Mouse (Mus musculus) gastrocnemius, adult 8-10 months (tissue): Measurements from ENCODE around the gene Tec. TPM values are rescaled to one million over a fixed set of nuclear protein-coding genes. Genes with fewer than 3 reads are reported as not detected.

ENCODE experiments used
- DNase-seq, 2 experiments: peaks; one replicate each; pipeline ENCODE4 v3.0.0; 2022; ENCODE audit warnings: low spot score in 2 of 2
- total RNA-seq, 4 experiments: library from RNA; stranded (reverse); gene quantifications; 2 replicates each; pipeline ENCODE4 v1.2.4; 2022

Gene Tec
- total RNA-seq, 4 experiments from 2014 or later = 1.1 to 2.6 (median 1.6) TPM

DNA sequence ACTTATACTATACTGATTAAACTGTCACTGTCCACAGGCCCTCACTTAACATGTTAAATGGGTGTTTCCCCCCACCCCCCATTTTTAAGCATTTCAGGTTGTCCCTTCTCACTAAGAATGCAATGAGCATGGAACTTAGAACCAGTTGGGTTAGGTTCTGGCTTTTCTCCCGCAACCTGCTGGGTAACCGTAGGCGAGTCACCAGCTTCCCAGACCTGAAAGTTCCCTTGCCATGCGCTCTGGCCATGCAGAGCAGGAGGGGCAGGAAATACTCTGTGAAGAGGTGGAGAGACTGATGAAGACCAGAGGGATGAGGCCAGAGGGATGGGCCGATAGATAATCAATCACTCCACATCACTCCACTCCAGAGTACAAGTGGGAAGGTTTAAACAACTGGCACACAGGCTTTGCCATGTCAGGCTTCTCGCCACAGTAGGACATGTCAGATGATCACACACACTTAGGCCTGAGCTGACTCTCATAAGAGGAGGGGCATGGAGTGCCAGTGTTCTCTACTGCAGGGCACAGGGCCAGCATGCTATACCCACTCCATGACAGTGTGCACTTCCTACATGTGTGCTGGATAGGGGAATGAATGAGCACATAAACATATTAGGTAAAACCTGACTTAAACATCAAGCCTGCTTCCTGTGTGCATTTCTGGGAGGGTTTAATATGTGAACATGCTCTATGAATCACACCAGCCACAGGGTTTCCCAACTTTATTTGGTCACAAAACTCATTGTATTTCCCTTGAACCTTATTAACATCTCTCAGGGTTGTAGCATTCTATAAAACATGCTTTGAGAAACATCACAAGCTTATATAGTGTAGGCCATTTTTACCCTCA lies 13.9 kb downstream of the Tec start:
- DNase-seq = no peak

DNA sequence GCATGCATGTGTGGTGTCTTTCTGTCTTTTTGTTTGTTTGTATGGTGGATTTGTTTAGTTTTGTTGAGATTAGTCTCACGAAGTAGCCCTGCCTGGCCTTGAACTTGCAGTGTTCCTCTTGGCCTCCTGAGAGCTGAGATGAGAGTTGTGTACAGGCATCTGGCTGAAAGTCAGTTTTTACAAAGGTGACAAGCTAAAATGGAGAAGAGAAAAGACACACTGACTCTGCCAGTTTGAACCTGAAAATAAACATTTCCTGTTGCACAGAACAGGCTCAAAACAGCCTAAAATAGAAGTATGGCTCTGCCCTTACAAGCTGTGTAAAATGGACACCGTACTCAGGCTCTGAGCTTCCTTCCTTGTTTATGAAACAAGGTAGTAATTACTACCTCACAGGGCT lies 14.9 kb downstream of the Tec start:
- no peak for DNase-seq

DNA sequence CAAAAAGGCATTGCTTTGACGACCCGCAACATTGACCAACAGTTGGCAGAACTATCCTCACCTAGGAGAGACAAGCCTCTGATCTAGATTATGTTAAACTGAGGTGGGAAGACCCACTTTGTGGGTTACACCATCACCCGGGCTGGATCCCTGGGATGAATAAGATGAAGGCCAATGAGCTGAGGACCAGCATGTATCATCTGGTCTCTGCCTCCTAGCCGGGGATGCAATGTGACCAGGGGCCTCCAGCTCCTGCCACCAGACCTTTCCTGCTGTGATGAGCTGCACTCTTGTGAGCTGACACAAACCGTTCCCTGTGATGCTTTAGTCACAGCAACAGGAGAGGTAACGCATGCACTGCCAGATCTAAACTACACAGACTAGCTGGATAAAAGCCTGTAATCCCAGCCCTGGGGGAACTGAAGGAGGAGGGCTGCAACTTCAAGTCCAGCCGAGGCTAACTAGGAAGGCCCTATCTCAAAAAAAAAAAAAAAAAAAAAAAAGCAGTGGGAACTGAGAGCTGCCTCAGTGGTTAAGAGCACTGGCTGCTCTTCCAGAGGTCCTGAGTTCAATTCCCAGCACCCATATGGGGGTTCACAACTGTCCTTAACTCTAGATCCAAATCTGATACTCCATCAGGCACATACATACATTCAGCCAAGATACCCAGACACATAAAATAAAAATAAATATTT lies 15.8 kb downstream of the Tec start:
- no peak for DNase-seq

DNA sequence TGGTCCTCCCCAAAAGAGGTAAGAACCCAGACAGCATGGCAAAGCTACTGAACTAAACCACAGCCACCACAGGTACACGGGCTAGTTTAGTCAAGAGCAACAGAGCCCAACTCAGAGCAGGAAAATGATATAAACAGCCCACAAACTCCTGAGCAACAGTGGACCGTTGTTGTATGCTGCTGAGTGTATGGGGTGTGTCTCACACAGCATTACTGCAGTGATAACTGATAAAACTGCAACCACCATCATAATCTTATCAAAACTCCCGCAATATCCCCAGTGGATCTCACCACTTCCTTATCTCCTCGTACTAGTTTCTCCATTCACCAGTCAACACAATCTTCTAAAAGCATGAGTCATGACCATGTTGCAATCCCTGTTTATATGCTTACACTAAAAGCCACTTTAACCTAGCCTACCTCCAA lies 16.6 kb downstream of the Tec start:
- DNase-seq = no peak

DNA sequence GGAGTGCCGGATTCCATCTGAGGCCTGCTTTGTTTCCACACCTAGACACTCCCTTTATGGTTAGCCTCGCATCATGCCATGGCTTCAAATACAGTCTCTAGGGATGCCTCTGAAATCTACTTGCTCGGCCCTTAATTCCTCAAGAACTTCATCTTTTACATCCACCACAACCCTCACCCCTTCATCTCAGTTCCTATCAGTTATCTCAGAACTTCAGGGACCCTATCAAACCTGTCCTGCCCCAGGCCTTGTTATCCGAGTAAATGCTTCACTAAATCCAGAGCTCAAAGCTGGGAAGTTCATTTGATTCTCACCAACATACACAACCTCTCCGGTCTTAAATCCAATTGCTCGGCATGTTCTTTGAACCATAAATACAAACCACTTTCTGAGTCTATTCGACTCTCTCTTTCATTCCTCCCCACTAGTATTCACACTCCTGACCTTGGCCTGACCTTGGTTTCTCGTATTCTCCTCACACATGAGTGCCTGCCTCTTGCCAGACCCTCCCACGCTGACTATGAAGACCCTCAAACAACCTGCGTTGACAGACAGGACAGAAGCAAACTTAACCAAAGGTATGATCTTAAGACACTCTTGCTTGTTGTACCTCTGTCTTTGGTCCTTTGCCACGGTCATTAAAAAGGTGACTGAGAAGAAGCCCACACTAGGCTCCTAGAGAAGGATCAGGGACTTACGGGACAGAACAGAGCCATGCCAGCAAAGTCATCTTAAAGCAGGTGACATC lies 17.2 kb downstream of the Tec start:
- no peak for DNase-seq

DNA sequence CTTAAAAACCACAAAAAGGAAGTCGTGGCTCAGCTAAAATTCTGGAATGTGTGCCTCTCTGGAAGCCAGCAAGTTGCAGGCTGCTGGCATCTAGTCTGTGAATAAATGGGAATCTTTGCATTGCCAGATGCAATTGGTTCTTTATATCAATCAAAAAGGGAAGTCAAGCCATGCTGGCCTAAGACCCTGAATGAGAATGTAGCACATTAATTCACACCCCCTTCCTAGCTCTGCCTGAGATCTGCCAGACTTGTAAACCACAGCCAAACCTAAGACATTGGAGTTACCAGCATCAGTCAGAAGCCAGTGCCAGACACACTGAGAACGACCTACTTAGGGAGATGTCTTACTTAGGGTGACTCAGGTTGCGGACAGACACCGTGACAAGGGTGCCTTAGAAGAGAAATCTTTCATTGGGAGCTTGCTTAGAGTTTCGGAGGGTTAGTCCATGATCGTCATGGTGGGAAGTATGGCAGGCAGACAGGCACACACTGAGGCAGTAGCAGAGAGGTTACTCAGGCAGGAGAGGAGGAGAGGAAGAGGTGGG lies 19.3 kb downstream of the Tec start:
- no peak for DNase-seq

DNA sequence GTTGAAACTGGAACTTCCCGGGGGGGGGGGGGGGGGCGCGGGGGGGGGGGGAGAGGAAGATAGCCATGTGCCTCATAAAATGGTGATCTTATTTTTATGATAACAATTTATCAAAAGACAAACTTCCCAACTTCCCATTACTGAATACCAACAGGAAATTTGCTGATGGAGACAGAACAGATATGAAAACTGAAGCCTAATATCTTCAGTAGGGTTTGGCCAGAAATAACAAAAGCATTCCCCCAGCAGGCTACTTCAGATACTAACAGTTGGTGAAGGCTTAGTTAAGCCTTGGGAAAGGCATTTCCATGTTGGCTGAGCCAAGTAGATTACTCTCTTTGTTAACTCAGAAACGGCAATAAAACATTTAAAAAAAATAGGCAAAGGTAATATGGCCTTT lies 21.6 kb downstream of the Tec start:
- DNase-seq = no peak

DNA sequence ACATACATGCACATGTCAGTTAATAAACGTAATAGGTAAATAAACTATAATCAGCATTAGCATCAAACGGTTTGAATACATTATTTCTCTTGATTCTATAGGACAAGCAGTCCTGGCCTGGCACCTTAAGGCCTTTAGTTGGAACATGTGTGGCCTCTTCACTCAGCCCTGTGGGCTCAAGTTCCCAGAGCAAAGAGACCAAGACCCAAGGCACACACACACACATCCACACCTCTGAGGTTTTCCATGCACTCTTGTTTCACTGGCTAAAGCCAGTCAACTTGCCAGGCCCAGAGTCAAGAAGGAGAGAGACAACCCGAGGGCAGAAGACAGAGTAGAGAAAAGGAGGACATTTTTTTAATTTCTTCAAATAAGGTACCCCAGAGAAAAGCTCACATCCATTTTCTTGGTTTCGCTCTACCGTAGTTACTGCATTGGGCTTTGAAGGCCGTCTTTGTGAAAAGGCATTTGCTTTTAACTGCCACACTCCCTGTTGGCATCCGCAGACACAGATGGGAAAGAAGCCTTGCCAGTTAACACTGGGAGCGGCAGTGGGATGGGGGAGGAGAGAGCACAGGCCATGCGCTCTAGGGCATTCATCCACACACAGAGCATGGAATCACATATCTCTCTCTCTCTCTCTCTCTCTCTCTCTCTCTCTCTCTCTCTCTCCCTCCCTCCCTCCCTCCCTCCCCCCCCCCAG lies 22.2 kb downstream of the Tec start:
- no peak for DNase-seq

DNA sequence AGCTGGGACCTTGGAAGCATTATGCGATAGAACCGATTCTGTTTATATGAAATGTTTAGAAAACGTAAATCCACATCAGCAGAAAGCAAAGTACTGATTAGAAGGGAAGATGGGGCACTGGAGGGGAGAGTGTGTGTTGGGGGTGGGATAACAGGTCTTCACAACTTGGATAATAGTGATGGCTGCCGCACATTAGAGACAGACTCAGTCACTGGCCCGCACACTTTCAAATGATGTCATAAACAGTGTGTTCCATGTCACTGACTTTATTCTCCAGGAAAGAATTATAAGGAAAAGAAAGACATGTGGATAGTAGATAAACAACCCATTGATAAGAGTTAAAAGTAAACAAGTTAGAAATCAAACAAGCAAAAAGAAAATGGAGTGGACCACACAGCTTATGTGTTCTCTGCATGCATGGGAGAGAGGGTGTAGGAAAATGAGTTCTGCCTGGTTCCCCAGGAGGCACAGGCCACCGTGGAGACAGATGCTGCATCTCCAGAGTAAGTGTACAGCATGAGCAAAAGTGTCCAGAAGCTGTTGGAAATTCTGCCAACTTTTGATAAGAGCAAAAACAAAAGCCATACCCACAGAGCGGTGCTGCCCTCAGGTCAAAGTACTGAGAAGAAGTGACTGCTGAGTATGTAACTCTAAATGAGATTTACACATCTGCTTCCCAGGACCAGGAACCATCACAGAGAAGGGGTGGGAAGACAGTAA lies 23.3 kb downstream of the Tec start:
- DNase-seq = no peak

DNA sequence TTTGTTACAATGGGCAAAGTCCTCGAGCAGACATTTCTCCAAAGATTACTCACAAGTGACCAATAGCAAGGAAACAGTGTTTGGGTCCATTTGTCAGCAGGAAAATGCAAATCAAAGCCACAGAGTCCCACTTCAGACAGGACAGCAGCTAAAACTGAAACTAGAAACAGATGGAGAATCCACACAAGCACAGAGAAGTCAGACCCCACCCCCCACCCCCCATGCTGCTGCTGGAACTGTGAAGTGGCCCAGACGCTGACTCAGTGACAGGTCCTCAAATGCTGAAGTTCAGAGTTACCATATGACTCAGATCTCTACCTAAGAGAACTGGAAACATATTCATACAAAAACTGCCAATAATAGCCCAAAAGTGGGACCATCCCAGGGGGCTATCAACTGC lies 24.0 kb downstream of the Tec start:
- no peak for DNase-seq

DNA sequence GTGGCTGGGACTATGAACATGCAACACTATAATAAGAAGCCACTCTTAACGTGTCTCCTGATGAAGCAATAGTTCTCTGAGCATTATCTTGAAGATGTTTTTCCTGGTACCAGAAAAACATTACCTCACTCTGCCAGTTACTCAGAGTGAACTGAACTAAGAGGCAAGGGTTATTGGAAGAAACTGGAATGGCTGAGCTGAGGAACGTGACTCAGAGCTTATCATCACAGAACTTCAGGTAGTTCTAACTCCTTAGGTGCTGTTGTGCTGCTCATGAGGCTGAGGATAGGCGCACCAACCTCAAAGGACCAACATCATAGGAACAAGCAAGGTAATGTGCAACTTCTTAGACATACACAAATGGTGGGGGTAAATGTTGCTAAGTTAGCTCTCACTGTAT lies 28.6 kb downstream of the Tec start:
- DNase-seq = no peak

DNA sequence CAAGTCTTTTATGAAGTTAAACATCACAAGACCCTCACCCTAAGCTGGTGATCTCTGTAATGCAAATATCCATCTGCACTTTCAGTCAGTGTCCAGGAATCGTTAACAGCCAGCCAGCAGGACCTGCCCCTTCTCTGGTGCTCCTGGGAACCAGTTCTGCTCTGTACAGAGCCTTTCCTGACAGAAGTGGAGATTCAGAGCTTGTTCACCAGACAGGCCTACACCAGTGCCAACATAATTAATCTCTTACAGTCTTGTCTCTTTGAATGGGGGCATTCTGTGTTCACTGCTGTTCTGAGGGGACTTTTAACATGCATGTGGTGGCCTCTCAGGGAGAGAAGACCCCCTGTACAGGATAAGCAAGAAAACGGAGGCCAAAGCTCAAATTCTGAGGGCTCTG lies 29.3 kb downstream of the Tec start:
- no peak for DNase-seq

DNA sequence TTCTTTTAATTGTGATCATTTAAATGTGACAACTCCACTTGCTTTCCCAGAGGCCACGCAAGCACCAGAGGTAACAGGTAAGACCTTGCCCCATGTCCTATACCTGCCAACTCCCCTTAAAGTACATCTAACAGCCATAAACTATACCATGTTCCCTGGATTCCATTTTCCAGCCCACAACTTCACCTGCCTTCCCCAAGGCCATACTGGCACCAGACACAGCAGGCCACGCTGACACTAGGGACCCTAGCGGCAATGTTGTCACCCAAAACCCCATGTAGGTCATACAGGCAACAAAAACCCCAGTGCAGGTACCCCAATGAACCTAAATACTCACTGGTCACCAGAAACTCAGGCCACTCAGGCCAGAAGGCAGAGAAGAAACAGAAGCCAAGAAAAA lies 32.6 kb downstream of the Tec start:
- no peak for DNase-seq

DNA sequence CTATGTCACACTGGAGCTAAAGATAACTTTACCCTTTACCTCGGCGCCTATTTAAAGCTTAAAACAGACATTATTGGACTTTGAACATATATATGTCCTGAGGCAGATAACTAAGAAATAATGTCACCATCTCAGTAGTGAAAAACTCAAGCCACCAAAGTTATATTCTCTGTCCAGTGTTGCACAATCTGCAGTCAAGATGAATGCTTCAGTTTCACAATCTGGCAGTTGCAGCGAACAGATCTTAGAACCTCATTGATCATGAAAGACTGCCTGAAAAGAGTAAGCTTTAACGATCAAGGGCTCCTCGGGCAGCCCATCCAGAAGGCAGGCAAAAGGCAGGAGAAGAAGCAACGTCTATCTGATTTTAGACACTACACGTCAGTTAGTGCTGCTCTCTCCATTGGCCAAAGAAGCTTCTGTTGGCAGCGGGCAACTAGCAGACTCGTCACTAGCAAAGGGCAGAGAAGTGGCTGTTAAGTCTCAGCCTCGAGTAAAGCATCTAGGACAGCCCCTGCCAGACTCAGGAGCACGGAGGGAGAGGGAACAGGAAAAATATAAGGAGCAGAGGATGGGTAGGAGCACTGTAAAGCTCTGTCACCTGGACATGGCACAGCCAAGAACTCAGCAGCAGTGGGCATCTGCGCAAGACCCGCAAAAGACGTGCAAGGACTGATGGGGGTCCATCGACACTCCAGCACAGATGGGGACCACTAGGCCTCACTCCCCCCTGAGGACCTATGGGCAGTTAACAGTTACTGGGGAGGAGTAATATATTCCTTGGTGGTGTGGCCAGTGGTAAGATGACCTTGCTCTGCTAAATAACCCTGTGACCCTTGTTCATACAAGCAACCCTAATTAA lies 35.1 kb downstream of the Tec start:
- no peak for DNase-seq

DNA sequence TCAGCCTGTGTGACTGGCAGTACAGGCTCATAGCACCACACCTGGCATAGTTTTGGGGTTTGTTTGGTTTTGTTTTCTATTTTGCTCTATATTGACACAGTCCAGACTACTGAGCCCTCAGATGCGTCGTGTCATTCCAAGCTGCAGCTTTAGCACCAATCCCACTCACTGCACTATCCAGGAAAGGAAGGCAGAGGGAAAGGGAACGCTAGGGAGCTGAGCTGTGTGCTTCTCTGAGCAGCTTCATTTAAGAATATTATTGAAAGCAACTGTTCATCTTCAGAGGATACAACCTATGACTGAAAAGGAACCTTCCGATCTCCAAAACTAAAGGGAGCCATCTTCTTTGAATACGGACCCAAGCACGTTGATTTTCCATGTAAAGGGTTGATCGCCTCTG lies 36.1 kb downstream of the Tec start:
- no peak for DNase-seq

DNA sequence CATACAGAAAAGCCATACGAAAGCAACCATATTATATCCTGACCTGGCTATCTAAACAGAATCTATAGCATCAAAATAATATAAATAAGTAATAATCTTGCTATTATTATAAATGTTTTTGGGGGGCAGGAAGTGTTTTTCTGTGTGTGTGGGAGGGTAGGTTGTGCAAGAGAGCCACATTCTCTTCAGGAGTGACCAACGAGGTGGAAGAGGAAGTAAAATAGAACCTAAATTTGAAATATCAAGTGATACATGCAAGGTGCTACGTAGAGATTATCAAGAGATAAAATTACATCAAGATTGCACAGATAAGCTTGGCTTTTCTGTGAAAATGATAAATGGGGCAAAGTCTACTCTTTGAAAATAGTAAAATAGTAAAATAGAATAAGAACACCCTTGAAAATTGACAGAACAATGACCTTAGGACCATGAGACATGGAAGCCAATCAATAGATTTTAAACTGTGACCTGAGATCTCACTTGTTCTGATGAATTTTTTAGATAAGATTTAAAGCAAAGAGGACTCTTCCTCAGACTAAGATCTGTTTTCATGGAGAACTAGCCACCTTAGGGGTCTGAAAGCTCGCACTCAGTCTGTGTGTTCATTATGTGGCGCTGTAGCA lies 37.2 kb downstream of the Tec start:
- no peak for DNase-seq

DNA sequence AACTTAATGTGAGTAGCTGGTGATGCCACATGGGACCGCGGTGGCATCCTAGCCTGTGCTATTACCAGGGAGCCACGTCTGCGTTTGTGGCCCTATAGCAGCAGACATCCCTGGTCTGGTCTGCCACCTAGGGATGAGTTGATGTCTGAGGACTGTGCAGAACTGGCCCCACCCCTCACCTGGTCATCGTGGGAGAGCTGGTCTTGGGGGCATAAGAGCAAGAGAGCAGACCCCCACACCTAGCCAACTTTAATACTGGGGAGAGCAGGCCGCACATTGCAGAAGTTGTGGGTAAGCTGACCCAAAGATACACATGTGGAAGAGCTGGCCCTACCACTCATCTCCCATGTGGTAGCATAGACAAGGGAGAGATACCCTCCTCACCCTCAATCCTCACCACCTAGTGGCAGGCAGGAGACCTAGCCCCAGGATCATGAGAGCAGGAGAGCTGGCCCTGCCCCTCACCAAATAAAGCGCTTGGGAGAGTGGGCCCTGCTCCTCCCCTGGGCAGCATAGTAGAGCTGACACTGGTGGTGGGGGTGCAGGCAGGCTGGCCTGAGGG lies 38.7 kb downstream of the Tec start:
- no peak for DNase-seq

DNA sequence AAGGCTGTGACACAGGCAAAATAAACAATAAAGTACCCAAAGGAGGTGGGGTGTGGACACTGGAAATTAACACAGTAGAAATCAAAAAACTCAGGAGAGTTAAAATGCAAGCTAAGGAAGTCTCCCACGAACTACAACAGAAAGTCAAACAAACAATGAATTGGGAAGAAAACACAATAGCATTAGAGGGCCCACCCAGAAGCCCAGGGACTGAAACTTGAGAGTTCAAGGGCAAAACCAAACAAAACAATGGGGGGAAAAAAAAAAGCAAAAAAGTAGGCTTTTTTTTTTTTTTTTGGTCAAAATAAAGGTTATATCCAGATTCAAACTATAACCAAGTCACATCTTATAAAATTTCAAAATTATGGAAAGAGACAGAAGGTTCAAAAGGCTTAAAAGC lies 39.9 kb downstream of the Tec start:
- DNase-seq = no peak

DNA sequence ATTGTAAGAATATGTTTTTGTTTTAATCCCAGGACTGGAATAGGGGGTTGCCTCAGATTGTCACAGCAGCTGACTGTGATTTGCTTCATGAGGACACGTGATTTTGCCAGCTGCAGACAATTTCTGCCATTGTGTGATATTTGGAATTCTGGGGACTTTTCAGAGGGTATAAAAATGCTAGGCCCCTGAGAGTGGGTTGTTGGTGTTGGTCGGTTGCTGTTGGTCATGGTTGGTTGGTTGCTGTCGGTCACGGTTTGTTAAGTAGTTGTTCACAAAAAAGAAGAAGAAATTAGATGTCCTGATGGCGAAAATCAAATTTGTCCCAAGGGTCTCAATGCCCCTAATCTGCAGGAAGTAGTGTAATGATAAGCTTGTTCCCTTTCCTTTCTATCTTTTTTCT lies 40.8 kb downstream of the Tec start:
- no peak for DNase-seq
